Mouse (Mus musculus) midbrain, embryonic 13.5 days (tissue): ENCODE results near the gene Obp2b. TPM values are rescaled to one million over a fixed set of nuclear protein-coding genes. Genes with fewer than 3 reads are reported as not detected.

Experiments
- ATAC-seq: fragments of 200-750 bp; cut with Nextera tagmentation; 2 replicates; pipeline ENCODE4 v1.8.0; 2017; ENCODE audit warnings: mild to moderate bottlenecking, moderate TSS enrichment, moderate library complexity
- H3K27ac ChIP-seq: fragments of 300-500 bp; sonication (generic); 2 replicates; pipeline ENCODE4 v1.5.1; 2015; ENCODE audit warnings: inconsistent platforms, mild to moderate bottlenecking, moderate library complexity
- H3K27me3 ChIP-seq: fragments of 300-500 bp; sonication (generic); 2 replicates; pipeline ENCODE4 v1.6.1; 2015; ENCODE audit warnings: mild to moderate bottlenecking, inconsistent platforms
- H3K36me3 ChIP-seq: fragments of 300-500 bp; sonication (generic); 2 replicates; pipeline ENCODE4 v1.6.1; 2015; ENCODE audit warnings: mild to moderate bottlenecking, inconsistent platforms
- H3K4me1 ChIP-seq: fragments of 300-500 bp; sonication (generic); replicated peaks from 2 replicates; pipeline ENCODE4 v1.6.1; 2015; ENCODE audit warnings: inconsistent platforms
- H3K4me2 ChIP-seq: fragments of 300-500 bp; sonication (generic); replicated peaks from 2 replicates; pipeline ENCODE4 v1.6.1; 2015; ENCODE audit warnings: moderate library complexity, mild to moderate bottlenecking, inconsistent platforms
- H3K4me3 ChIP-seq: fragments of 300-500 bp; sonication (generic); replicated peaks from 2 replicates; pipeline ENCODE4 v1.5.1; 2015; ENCODE audit warnings: mild to moderate bottlenecking, inconsistent platforms
- H3K9ac ChIP-seq: fragments of 300-500 bp; sonication (generic); replicated peaks from 2 replicates; pipeline ENCODE4 v1.6.1; 2015; ENCODE audit warnings: mild to moderate bottlenecking, inconsistent platforms
- H3K9me3 ChIP-seq: fragments of 300-500 bp; sonication (generic); 2 replicates; pipeline ENCODE4 v1.6.1; 2016; ENCODE audit warnings: mild to moderate bottlenecking, inconsistent platforms
- WGBS: fragments of 180-500 bp; shearing (Covaris S2); methylation state at CpG from one replicate; pipeline ENCODE4 v1.1.7; 2015; 5-methylcytosine and 5-hydroxymethylcytosine counted together
- polyA plus RNA-seq: library from polyadenylated mRNA; unstranded; fragments of >200 nt; fragmentation: Nextera tagmentation; extraction: Ambion mirVana; gene quantifications from 2 replicates; pipeline ENCODE4 v1.2.1, GENCODE M21; 2015

The Obp2b gene
- polyA plus RNA-seq, 1 experiment from 2014 or later = not detected

DNA sequence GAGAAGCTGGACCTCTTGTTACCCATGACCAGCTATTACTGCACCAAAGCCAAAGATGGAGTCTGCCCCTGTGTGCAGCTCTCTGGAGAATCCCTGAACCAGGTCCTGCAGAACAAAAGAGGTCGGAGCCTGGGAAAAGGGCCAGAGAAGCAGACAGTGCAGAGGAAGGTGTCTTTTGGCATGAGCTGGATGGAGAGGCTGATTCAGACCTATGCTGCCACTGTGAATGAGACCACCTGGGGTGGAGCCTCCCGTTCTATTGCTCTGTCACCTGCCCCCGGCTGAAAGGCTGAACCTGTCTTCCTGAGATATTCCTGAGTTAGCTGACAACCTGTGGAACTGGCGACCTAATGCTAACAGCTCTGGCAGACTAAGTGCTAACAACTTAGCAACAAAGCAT is 44.1 kb downstream of the Obp2b start:
- no peaks in the 10 kb centered on the region for H3K4me1 ChIP-seq
- no peaks in the 10 kb centered on the region for H3K36me3 ChIP-seq
- no peaks in the 10 kb centered on the region for H3K27me3 ChIP-seq
- ATAC-seq = no peak
- 74% methylated on average over 4 of the region's 4 CpGs for WGBS
- H3K4me2 ChIP-seq = no peak overlapping the region
- no peak overlapping the region for H3K27ac ChIP-seq
- H3K4me3 ChIP-seq = no peak overlapping the region
- no peaks in the 10 kb centered on the region for H3K9me3 ChIP-seq
- no peak overlapping the region for H3K9ac ChIP-seq

DNA sequence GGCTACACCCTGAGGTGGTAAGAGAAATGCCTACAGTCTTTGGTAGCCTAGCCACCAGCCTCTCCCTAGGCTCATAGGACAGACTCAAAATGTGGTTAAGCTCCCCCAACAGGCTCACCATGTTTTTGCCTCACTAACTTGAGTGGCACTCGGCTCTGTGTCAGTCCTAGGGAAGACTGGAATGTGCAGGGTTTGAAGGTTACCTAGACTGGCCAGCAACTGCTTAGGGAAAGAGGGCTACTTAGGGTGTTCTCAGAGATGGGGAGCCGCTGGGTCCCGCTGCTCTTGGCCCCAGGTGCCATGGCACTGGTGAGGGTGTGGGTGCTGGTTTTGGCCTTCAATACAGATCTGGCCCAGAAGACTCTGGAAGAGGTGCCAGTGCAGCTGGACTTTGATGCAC is 45.1 kb downstream of the Obp2b start, which contains the start of gene Gm13539:
Gene Gm13539, plus strand, starts transcription at position 301 of the 400 bp plus-strand sequence.
- H3K9ac ChIP-seq = no peak within 1 kb of the TSS
- no peak within 1 kb of the TSS for H3K4me2 ChIP-seq
- no peaks in the 10 kb centered on the region for H3K9me3 ChIP-seq
- H3K4me3 ChIP-seq = no peak within 1 kb of the TSS
- H3K27me3 ChIP-seq = no peaks in the 10 kb centered on the region
- H3K4me1 ChIP-seq = no peaks in the 10 kb centered on the region
- ATAC-seq = no peak
- no peaks in the 10 kb centered on the region for H3K36me3 ChIP-seq
- H3K27ac ChIP-seq = no peak within 1 kb of the TSS
- 88% methylated on average over 3 of the region's 3 CpGs for WGBS

DNA sequence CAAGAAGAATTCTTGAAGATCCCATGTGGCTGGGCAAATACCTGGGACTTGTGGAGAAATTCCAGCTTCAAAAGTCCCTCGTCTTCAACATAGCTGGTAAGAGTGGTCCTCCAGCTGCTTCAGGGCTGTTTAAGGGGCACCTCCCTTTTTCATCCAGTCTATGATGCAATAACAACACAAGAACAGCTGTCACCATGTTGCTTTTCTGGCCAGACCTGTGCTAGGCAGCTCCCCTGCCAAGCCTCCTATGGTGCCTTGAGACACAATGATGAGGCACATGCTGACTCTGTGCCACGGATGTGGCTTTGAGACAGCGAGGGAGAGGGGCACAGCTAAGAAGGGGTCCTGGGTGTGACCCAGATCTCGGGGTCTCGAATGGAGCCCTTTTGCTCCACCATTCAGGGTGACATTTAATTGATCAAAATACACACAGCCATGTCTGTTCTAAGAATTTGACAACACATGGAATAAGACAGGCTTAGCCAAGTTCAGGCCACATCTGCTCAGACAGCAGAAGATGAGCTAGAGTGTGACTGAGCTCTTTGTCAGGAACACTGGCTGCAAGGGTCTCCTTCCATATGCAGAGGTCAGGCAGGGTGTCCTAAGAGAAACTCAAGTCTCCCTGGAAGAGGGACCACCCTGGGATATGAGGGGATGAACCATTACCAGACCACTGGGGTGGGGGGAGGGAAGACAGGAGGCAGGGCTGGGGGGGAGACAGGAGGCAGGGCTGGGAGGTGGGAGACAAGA is 48.9 kb downstream of the Obp2b start:
- no peaks in the 10 kb centered on the region for H3K36me3 ChIP-seq
- no peaks in the 10 kb centered on the region for H3K9me3 ChIP-seq
- no peak overlapping the region for H3K27ac ChIP-seq
- 78% methylated on average over 5 of the region's 5 CpGs for WGBS
- H3K27me3 ChIP-seq = no peaks in the 10 kb centered on the region
- H3K4me3 ChIP-seq = no peak overlapping the region
- no peak overlapping the region for H3K4me2 ChIP-seq
- no peaks in the 10 kb centered on the region for H3K4me1 ChIP-seq
- ATAC-seq = no peak
- no peak overlapping the region for H3K9ac ChIP-seq

DNA sequence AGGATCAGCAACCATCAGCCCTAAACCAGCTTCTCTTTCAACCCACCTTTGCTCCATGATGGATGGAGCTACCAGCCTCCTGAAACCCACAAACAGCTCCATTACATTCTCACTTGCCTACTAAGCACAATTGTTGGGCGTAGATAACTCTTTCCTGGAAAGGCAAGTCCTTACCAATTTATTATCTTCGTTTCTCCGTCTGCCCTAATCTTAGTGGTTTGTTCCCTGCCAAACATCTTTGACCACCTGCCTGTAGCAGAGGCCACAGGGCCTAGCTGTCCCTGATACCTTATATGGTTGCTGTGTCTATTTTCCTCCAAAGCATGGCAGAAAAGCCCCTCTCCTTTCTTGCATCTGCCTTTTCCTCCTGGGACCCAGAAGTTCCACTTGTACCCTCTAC is 52.3 kb downstream of the Obp2b start:
- no peaks in the 10 kb centered on the region for H3K4me1 ChIP-seq
- H3K9me3 ChIP-seq = no peaks in the 10 kb centered on the region
- no peak overlapping the region for H3K9ac ChIP-seq
- H3K4me2 ChIP-seq = no peak overlapping the region
- H3K36me3 ChIP-seq = no peaks in the 10 kb centered on the region
- ATAC-seq = no peak
- H3K27me3 ChIP-seq = no peaks in the 10 kb centered on the region
- H3K27ac ChIP-seq = no peak overlapping the region
- WGBS = 93% methylated on average over 3 of the region's 3 CpGs
- no peak overlapping the region for H3K4me3 ChIP-seq

Other genes with a start within 250 kb of the Obp2b start
- not detected in 2 replicates for gene Lcn12, start 243.1 kb upstream of the Obp2b start, polyA plus RNA-seq
- gene Fbxw5, start 236.3 kb upstream of the Obp2b start, polyA plus RNA-seq = 120 and 122 TPM in 2 replicates
- 5.6 and 7.2 TPM in 2 replicates for gene C8g, start 235.3 kb upstream of the Obp2b start, polyA plus RNA-seq
- 22.9 and 24.1 TPM in 2 replicates for gene Traf2, start 190.1 kb upstream of the Obp2b start, polyA plus RNA-seq
- 387 and 406 TPM in 2 replicates for gene Edf1, start 179.2 kb upstream of the Obp2b start, polyA plus RNA-seq
- gene Mamdc4, start 162.2 kb upstream of the Obp2b start, polyA plus RNA-seq = 3.2 and 6.8 TPM in 2 replicates
- gene Phpt1, start 161.8 kb upstream of the Obp2b start, polyA plus RNA-seq = 190 and 193 TPM in 2 replicates
- 3.5 and 5.7 TPM in 2 replicates for gene Ajm1, start 155.3 kb upstream of the Obp2b start, polyA plus RNA-seq
- 67.2 and 75.9 TPM in 2 replicates for gene Rabl6, start 128.5 kb upstream of the Obp2b start, polyA plus RNA-seq
- 0.24 and 0.47 TPM in 2 replicates for gene Ccdc183, start 119.3 kb upstream of the Obp2b start, polyA plus RNA-seq
- gene Tmem141, start 115.0 kb upstream of the Obp2b start, polyA plus RNA-seq = 27.5 and 32.3 TPM in 2 replicates
- gene Fcna, start 109.0 kb upstream of the Obp2b start, polyA plus RNA-seq = 1.1 and 1.8 TPM in 2 replicates
- gene Lcn8, start 83.9 kb upstream of the Obp2b start, polyA plus RNA-seq = not detected in 2 replicates
- not detected in 2 replicates for gene Lcn5, start 79.1 kb upstream of the Obp2b start, polyA plus RNA-seq
- gene Lcn6, start 60.2 kb upstream of the Obp2b start, polyA plus RNA-seq = not detected in 2 replicates
- not detected in 2 replicates for gene Lcn10, start 54.3 kb upstream of the Obp2b start, polyA plus RNA-seq
- gene Obp2a, start 37.0 kb upstream of the Obp2b start, polyA plus RNA-seq = not detected in 2 replicates
- 98.4 and 100 TPM in 2 replicates for gene Bmyc, start 30.3 kb upstream of the Obp2b start, polyA plus RNA-seq
- not detected in 2 replicates for gene Lcn3, start 28.6 kb downstream of the Obp2b start, polyA plus RNA-seq
- not detected in 2 replicates for gene Lcn11, start 40.0 kb downstream of the Obp2b start, polyA plus RNA-seq
- gene Gm13539, start 45.2 kb downstream of the Obp2b start, polyA plus RNA-seq = not detected in 2 replicates
- gene Glt6d1, start 78.8 kb downstream of the Obp2b start, polyA plus RNA-seq = not detected in 2 replicates
- gene Lcn9, start 86.1 kb downstream of the Obp2b start, polyA plus RNA-seq = not detected in 2 replicates
- gene Sohlh1, start 110.2 kb downstream of the Obp2b start, polyA plus RNA-seq = not detected in 2 replicates
- gene Kcnt1, start 126.7 kb downstream of the Obp2b start, polyA plus RNA-seq = 4.4 and 5.9 TPM in 2 replicates
- gene Camsap1, start 246.3 kb downstream of the Obp2b start, polyA plus RNA-seq = 49.6 and 59.1 TPM in 2 replicates